Mouse (Mus musculus) thymus, postnatal 0 days (tissue): ENCODE measurements around the gene Dynlrb2. TPM values are rescaled to one million over a fixed set of nuclear protein-coding genes. Genes with fewer than 3 reads are reported as not detected.

Experiments used
- DNase-seq: peaks from one replicate; pipeline ENCODE4 v3.0.0-alpha.2; 2015; ENCODE audit warnings: low spot score
- polyA plus RNA-seq: library from polyadenylated mRNA; unstranded; fragments of >200 nt; fragmentation: Nextera tagmentation; extraction: Ambion mirVana; gene quantifications from 2 replicates; pipeline ENCODE4 v1.2.1, GENCODE M21; 2015

Dynlrb2 gene
- 4.5 and 6.2 TPM in 2 replicates for polyA plus RNA-seq

DNA sequence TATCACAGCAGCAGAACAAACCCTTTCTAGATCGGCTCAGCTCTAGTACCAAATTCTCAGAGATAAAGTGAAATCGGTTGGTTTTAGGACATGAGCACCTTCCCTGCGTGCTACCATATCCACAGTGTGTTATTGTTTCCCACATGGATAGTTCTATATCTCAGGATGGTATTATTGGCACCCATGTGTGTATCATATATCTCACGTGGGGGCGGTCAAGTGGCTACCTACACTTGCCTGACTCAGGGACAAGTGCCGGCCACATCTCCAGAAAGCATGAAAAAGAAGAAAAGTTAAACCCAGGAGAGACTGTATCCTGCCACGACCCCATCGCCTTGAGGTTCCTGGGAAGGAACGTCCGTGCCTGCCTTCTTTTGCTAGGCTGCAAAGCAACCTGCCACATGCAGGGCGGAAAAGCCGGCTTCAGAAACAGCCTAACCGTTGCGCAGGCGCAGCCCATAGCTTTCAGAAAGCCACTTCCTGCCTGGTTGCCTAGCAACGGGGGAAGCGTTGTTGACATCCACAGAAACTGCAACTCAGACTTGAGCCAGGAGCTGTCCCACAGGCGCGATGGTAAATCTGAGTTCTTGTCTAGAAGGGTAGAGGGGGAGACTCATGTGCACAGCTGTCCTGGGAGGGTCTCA is at the start of gene Dynlrb2:
Gene Dynlrb2 (plus strand): TSS at position 498 of the 644 bp plus-strand sequence.
- DNase-seq: peak; percentile 99

DNA sequence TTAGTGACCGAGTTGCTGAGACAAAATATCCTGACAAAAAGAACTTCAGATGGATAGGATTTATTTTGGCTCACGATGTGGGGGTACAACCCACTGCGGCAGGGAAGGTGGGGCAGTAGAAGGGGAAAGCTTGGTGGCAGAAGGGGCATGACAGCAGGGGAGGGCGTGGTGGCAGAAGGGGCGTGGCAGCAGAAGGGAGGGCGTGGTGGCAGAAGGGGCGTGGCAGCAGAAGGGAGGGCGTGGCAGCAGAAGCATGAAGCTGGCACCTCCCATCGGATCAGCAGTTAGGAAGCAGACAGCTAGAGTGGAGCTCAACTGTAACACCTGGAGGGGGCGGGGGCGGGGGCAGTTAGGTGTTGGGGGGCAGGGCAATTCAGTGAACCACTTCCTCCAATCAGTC is 46.2 kb upstream of the Dynlrb2 start:
- DNase-seq: no peak

DNA sequence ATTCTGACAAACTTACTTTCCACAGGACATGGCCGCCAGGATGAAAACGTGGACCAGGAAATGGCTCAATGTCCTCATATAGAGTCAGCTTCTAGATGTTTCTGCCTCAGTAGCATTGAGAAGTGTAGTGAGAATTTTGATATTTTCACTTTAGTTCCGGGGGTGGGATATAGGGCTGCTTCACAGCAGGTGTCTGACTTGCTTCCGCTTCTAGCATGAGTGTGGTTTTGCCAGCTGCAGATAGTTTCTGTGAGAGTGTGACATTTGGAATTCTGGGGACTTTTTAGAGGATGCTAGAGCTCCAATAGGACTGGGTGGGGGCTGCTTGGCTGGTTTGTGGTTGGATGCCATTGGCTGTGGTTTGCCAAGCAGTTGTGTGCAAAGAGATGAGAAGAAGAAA is 43.3 kb upstream of the Dynlrb2 start:
- DNase-seq: peak; percentile 42

DNA sequence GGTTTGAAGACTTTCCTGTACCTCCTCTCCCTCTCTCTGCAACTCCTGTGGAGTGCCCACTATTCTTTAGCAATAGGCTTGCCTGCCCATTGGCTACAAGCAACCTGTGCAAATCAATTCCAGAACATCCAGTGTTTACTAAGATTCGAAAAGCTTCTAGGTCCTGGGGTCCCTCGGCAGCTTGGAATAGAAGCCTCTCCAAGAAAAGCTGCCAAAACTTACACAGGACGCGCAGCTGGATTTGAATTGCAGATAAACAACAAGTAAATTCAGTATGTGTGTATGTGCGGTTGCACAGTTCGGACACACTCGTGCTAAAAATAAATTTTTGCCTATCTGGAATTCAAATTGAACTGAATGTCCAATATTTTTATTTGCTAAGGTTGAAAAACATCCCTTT is 38.2 kb upstream of the Dynlrb2 start:
- no peak for DNase-seq

DNA sequence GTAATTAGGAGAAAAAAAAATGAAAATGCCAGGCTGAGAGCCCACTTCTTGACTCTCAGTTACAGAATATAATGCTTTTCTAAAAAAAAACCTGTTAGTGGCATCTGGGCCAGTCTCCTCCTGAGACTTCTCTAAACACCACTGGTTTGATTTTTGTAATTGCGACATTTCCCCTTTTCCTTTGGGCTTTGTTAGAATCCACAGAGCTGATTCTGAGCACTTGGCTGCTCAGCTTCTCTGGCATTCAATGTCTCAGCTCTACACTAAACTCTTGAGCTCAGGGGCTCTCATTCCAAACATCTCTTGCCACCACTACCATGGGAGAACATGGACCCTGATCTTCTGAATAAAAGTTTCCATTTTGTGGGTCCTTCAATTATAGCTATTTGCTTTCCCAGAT is 37.7 kb upstream of the Dynlrb2 start:
- no peak for DNase-seq

DNA sequence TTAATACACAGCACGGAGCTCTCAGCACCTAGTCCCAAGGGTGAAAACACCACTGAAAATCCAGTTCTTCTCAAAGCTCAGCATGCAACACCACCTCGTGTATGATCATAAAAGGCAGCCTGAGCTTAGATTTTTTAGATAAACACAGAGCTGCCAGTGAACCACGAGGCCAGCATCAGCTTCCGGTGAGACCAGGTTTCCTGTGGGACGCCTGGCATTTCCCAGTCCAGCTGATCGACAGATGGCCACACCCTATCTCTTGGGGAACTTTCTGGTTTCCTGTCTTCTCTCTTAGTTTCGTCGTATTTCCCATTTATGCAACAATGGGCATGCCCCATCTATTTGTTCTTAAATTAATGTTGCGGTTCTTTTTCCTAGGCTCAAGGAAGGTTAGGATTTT is 26.8 kb upstream of the Dynlrb2 start:
- DNase-seq: no peak

DNA sequence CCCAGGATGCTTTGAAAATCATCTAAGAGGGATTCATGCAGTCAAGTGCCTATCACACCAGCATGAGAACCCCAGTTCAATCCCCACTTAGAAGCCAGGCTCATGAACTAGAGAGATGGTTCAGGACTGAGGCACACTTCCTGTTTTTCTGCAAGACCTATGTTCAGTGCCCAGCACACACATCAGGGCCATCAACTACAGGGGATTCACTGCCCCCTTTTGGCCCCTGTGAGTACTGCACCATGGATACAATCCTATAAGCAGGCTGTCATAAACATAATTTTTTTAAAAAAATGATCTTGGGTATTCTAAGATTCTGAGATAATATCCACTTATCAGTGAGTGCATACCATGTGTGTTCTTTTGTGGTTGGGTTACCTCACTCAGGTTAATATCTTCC is 26.1 kb upstream of the Dynlrb2 start:
- DNase-seq: peak; percentile 45

DNA sequence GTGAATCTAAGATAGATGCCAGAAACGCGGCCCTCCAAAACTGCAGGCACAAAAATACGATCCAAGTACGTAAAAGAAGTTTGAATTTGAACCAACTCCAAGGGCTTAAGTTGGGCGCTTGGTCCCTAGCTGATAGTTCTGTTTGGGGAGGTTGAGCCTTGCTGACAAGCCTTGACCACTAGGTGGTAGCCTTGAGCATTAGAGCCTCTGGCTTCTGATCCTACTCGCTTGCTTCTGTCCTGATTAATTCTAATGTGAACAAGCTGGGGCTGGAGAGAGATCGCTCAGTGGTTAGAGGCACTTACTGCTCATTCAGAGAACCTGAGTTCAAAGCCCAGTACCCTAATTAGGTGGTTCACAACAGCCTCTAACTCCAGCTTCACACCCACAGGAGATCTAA is 23.9 kb upstream of the Dynlrb2 start:
- DNase-seq: peak; percentile 69

DNA sequence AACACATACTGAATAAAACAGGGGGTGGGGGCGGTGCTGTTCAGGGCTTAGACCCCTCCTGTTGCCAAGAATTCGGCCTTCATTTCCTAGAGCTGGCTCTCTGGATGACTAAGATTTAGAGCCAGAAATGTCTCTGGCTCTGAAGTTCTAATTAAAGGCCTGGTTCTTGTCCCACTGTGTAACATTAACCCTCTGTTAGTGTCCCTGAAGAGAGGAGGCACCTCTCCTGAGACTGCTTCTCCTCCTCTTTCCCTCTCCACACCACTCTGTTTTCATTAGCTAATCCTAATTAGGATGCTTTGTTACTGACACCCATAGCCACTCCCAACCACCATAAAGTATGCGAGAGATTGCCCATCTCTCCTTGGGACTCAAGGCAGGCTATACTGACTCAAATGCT is 22.0 kb upstream of the Dynlrb2 start:
- no peak for DNase-seq

DNA sequence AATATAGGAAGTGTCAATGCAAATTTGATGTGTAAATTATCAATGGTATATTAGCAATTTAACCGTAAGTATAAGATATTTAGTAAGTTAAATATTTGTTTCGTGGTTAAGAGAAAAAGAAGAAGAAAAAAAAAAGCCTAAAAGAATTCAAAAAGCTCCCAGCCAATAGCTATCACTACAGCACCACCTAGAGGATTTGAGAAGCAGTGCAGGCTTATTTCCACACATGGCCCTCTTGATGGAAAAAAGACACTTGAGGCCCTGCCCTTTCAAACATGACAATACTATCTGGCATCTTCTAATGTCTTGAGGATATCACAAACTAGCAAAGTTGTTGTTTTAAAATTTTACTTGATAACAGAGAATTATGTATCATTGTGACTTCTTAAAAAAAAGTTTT is 20.7 kb upstream of the Dynlrb2 start:
- DNase-seq: peak; percentile 69

DNA sequence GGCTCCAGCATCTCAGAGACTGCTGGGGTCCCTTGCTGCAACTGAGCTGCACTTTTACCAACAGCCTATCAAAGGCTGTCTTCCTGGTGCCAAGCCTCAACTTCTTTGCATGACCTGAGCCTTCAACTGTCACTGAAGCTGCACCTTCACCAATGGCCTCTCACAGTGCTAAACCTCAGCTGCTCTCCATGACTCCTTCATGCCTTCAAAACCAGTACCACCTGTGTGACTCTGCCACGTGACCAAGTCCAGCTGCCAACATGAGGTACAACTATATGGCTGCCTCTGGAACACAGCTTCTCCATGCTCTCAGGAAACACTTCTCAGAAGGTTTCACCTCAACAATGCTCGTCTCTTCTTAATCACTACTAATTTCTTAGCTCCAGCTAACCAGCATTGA is 16.2 kb upstream of the Dynlrb2 start:
- peak; percentile 50 for DNase-seq

DNA sequence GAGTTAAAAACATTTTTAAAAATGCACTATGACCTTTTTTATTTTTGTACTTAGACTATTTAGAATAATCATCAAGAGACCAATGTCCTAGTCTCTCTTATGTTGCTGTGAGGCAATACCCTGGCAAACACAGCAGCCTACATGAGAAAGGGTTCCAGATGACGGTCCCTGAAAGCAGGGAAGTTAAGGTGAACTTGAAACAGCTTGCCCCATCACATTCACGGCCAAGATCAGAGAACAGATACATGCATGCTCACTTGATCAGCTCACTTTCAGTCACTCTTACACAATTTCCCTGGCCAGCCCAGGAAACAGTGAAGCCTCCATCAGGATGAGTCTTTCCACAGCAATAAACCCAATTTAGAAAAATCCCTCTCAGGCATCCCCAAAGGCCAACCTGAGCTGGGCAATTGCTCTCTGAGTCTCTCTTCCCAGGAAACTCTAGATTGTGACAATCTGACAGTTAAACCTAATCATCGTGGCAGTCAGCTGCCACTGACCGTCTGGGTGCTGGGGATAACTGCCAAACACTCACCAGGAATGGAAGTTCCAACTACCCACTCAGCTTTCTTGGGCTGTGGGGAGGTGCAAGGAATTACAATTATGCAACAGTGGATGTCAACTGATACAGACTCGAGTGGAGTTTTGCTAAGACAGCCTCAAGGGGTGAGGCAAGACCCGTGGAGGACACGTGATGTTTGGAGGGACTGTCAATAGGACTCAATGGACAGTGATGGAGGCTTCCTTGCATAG is 4.5 kb upstream of the Dynlrb2 start:
- no peak for DNase-seq

DNA sequence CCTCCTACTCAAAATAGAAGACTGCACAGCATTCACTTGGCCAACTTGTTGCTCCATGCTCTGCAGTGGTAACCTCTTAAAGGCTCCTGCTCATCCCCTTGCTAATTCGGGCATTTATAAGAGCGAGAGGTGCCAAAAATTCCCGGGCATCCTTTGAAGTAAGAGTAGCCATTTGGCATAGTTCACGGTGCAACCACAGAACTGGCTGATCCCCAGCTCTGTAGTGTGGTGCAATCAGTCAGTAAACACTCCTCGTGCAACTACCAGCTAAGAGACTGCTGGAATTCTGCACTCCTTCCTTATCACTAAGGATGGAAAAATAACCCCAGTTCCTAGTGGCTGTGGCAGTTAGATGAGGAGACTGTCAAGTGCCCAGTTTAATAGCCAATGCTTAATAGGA is 3.9 kb downstream of the Dynlrb2 start:
- no peak for DNase-seq

DNA sequence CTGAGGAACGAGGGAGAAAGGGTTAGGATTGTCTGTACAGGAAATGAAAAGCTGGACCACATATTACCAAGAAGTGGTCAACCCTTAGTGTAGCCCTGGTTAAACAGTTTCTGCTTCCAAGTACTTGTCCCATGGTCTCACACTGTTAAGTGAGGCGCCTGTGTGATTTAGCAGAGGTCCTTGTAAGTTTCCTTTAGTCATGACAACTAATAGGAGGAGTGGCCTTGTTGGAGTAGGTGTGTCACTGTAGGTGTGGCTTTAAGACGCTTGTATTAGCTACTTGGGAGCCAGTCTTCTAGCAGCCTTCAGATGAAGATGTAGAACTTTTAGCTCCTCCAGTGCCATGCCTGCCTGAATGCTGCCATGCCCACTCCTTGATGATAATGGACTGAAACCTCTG is 4.5 kb downstream of the Dynlrb2 start:
- DNase-seq: no peak

DNA sequence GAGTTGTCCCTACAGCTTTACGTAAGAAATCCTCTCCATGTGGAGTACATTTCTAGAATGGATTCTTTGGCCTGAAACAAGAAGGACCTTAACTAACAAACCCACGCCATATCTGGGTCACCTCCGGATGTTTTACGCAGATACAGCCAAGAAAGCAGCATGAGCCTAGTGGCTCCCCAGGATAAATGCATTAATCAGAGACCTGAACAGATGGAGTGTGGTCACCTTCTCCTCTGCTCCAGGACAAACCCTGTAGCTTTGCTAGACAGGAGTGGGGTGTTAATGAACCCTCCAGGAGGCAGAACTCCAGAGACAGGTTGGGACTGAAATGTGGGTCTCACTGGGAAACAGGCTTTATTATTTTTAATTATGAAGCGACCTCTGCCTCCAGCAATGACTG is 14.9 kb downstream of the Dynlrb2 start:
- DNase-seq: no peak

DNA sequence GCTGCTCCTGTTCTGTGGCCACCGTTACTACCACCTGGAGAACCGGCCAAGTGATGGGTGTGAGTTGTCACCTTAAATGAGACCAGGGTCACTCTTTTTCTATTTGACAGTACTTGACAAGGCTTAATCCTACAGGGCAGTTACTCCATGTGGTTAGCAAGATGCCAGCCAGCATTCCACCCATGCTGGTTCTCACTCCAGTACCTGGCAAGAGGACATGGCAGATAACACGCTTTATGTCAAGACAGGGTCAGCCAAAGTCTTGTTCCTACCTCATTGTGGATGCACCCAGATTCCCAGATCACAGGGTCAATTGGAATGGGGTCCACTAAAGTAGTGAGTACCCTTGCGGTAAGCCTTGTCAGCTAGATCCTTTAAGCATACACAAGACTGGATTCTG is 16.4 kb downstream of the Dynlrb2 start:
- no peak for DNase-seq

DNA sequence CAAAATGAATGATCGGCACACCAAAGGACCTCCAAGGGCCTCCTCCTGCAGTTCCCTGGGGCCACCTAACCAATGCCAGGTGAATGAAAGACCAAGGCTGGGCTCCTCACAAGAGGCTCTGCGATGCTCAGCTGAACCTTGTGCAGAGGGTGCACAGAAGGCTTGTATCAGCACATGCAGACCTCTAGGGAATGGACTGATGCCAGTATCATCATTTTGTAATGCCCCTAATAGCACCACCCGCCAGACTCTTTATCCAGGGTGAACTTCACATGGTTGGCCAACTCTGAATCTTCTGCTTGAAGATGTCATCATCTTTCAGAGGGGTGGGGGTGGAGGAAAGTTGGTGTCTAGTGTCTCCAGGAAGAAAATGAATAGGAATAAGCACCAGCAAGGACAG is 16.9 kb downstream of the Dynlrb2 start:
- DNase-seq: no peak

DNA sequence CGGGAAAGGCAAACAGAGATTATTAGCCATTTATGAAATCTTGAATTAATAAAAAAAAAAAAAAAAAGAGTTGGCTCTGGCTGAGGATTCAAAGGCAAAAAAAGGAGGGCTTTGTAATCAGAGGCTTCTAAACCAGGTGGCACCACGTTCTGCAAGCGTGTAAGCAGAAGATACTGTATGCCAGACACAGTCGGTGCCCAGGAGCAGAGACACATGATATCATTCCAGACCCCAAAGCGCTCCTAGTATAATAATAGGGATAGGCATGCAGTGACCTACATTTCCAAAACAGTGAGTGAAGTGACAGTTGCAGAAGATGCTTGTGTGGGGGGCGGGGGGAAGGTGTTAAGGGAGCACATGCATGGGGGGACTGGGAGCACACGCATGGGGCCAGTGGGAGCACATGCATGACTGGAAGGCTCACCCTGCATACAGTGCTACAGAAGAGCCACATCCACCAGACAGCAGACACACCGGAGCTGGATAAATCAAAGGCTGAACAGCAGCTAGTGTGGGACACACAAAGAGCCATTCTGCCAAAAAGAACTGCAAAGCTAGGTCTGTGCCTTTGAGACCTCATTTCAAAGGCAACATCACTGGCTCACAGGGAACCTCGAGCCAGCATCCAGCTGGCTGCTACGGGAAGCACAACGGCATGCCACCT is 17.5 kb downstream of the Dynlrb2 start:
- DNase-seq: no peak

DNA sequence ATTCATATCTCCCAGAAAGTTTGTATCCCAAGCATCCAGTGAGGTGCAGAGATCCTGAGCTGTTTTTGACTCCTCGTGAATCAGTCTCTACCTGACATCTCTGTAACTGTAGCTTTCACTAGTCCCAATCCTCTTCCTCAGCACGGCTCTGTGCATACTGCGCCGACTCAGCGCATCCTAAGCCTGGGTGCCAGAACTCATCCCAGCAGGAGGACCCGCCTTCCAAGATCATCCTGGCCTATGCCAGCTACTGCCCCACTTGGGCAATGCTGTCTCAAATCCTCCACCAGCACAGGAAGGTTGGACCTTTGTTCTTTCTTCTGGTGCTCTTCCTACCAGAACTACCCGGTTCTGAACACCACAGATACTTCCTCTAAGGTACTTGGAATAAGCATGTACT is 20.1 kb downstream of the Dynlrb2 start:
- DNase-seq: no peak

DNA sequence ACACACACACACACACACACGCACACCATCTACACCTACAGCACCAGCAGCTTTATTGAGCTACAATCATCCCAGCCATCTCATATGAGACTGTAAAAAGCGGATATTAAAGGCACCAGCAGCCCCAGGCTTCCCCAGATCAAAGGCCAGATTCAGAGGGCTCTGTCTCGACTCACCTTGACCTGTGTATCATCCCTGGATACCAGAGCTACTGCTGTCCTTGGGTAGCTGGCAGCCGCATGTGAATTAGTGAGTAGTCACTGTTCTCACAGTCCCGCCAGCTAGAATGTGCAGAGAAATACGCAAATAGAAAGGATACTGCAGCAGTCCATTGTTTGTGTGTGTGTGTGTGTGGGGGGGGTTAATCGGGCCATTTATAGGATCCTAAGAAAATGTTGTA is 24.0 kb downstream of the Dynlrb2 start:
- DNase-seq: no peak

DNA sequence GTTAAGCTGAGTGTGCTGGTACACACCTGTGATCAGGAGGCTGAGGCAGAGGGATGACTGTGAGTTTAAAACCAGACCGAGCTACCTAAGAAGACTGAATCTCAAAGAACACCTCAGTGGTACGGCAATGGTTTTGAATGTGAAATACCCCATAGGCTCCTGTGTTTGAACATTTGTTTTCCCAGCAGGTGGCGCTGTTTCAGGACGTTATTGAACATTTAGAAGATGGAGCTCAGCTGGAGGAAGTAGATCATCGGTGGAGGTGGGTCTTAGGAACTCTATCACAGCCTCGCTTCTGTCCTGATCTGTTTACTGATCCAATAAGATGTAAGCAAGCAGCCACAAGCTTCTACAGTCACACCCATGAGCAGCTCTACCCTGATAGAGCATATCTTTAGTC is 28.3 kb downstream of the Dynlrb2 start:
- DNase-seq: peak; percentile 9

DNA sequence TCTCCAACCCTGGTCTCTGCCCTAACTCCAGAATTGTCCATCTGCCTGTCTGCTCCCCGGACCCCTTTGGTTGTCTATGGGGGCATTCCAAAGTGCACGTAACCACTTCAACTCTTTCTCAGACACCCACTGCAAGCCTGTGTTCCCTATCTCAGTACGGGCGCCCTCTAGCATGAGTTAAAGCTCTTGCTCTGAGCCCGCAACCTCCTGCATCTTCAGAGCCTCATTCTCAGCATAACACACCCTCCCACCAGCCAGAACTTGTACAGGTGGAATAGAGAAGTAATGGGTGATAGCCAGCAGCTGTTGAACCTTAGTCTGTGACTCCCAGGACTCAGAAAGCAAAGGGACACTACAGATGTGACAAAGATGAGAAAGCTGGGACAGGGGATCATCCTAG is 32.0 kb downstream of the Dynlrb2 start:
- DNase-seq: peak; percentile 21

DNA sequence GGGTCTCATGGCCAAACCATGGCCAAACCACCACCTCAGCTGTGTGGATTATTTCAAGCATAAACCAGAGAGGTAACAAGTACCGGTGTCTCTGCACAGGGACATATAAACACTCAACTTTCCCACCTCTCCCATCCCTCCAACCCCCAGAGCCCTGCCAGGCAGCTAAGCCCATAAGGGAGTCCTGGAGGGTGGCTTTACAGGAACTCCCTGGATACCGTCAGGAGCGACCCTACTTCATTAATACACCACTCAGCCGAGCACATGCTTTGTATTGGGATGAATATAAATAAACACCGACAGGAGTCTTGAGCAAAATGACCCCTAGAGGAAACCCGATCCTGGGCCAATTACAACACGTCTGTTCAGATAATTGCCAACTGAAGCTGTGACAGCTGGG is 34.0 kb downstream of the Dynlrb2 start:
- DNase-seq: no peak
